Mouse (Mus musculus) bone marrow, adult 2 months (tissue): ENCODE results near the gene Olfr1496.

Experiments
- CTCF ChIP-seq: fragments of 200-500 bp; IDR thresholded peaks from 2 replicates; pipeline ENCODE4 v1.5.1; 2011; ENCODE audit warnings: low read length, control low read depth; ENCODE audit not compliant: control insufficient read depth, insufficient read depth
- POLR2A ChIP-seq: fragments of 200-500 bp; IDR thresholded peaks from 2 replicates; pipeline ENCODE4 v1.6.1; 2011; ENCODE audit warnings: low read depth, mild to moderate bottlenecking, control low read depth, low read length, borderline replicate concordance; ENCODE audit not compliant: control insufficient read depth

DNA sequence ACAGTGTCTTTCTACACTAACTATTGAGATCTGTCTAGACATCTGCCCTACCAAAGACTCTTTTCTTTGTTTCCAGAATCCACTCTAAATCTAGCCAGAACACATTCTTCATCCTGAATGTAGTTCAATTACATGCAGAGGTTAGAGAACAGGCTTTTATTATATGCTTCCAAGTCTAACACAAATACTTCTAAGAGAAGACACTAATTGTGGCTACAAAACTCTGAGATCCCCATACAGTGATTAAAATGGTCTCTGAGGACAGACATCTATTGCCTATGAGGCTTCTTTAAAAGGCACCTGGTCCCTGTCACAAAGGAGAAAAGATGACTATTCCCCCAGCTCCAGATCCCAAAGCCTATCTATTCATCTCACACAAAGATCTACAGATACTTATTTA is 52.7 kb downstream of the Olfr1496 start, which contains the start of gene Olfr1500:
- TF ChIP-seq POLR2A: no peak
- no peak for TF ChIP-seq CTCF
